Mouse (Mus musculus) G1E (cell line): ENCODE measurements around the gene Otop1. TPM values are rescaled to one million over a fixed set of nuclear protein-coding genes. Genes with fewer than 3 reads are reported as not detected.

ENCODE experiments used
- ATAC-seq: 2 replicates; pipeline ENCODE4 v1.8.0; 2016; ENCODE audit warnings: mild to moderate bottlenecking; ENCODE audit not compliant: insufficient number of reproducible peaks, poor library complexity, low FRiP score, severe bottlenecking; ENCODE audit errors: extremely low read depth
- DNase-seq: peaks from one replicate; pipeline ENCODE4 v3.0.0; 2012; ENCODE audit warnings: low spot score
- H3K27me3 ChIP-seq: 2 replicates; pipeline ENCODE4 v1.6.1; 2012; ENCODE audit warnings: mild to moderate bottlenecking, low read length, inconsistent platforms; ENCODE audit not compliant: insufficient read depth
- H3K36me3 ChIP-seq: replicated peaks from 2 replicates; pipeline ENCODE3; 2012; ENCODE audit warnings: mild to moderate bottlenecking, inconsistent platforms
- H3K4me1 ChIP-seq: 2 replicates; pipeline ENCODE4 v1.6.1; 2012; ENCODE audit warnings: low read depth, low read length, inconsistent platforms, mixed read lengths; ENCODE audit not compliant: insufficient read depth
- H3K4me3 ChIP-seq: 2 replicates; pipeline ENCODE4 v1.5.1; 2012; ENCODE audit warnings: low read depth, mild to moderate bottlenecking, inconsistent platforms, low read length, moderate library complexity, mixed read lengths
- H3K9me3 ChIP-seq: replicated peaks from 2 replicates; pipeline ENCODE4 v1.6.1; 2012; ENCODE audit warnings: inconsistent platforms
- CTCF ChIP-seq: IDR thresholded peaks from 2 replicates; pipeline ENCODE4 v1.5.1; 2012; ENCODE audit warnings: low read depth, low read length, inconsistent platforms, mixed read lengths
- GATA1 ChIP-seq: IDR thresholded peaks from 2 replicates; pipeline ENCODE4 v1.6.1; 2012; ENCODE audit warnings: borderline replicate concordance, low read length, inconsistent platforms, mixed read lengths
- GATA2 ChIP-seq: IDR thresholded peaks from 2 replicates; pipeline ENCODE4 v1.6.1; 2012; ENCODE audit warnings: low read depth, low read length, inconsistent platforms, borderline replicate concordance
- POLR2AphosphoS5 ChIP-seq: IDR thresholded peaks from 2 replicates; pipeline ENCODE4 v1.6.1; 2012; ENCODE audit warnings: low read depth, low read length, inconsistent platforms; ENCODE audit not compliant: insufficient replicate concordance
- TAL1 ChIP-seq: conservative IDR thresholded peaks from 2 replicates; pipeline ENCODE4 v1.6.1; 2012; ENCODE audit warnings: low read depth, low read length, inconsistent platforms, mixed read lengths
- polyA plus RNA-seq: library from polyadenylated mRNA; stranded (reverse); fragments of >175 nt; gene quantifications from 2 replicates; pipeline ENCODE4 v1.2.3, GENCODE M21; 2012
- total RNA-seq, 2 experiments: library from RNA; stranded (forward) in 1 of 2; stranded (reverse) in 1 of 2; fragments of 200-1000 nt in 1 of 2; fragments of >200 nt in 1 of 2; fragmentation: Nextera tagmentation in 1 of 2; gene quantifications; 2 replicates each; pipeline ENCODE4 v1.2.3; 2014 to 2017

The Otop1 gene
- total and polyA plus RNA-seq, 3 experiments: 0.05 TPM; not detected in 2

- Histone ChIP-seq H3K9me3 (no peaks in the 10 kb centered on the region), H3K36me3 (no peaks in the 10 kb centered on the region), H3K4me1 (peaks cover 7% of the 10 kb centered on the region; the same call in 1 of the 2 replicates), H3K27me3 (peaks cover 5% of the 10 kb centered on the region; the same call in 1 of the 2 replicates), H3K4me3 (no peak overlapping the region)
- DNase-seq (peak; percentile 26), ATAC-seq (no peak)
- TF ChIP-seq CTCF: no peak
- TF ChIP-seq POLR2AphosphoS5: no peak
- TF ChIP-seq TAL1: no peak
- TF ChIP-seq GATA2: no peak
- no peak for TF ChIP-seq GATA1
These were observed 20.6 kb upstream of the Otop1 start for GRCm38 (mm10) chr5:38255195-38255594.

GRCm38 (mm10) chr5:38255644-38256043 is 20.1 kb upstream of the Otop1 start:
- TF ChIP-seq CTCF (no peak), TAL1 (no peak), POLR2AphosphoS5 (no peak), GATA2 (no peak), GATA1 (no peak)
- no peak overlapping the region for H3K4me3 ChIP-seq
- no peak for ATAC-seq

GRCm38 (mm10) chr5:38256551-38256950 is 19.2 kb upstream of the Otop1 start:
- TF ChIP-seq TAL1 (no peak), CTCF (no peak), GATA1 (no peak), POLR2AphosphoS5 (no peak), GATA2 (no peak)

More at GRCm38 (mm10) chr5:38255644-38256043, 20.1 kb upstream of the Otop1 start:
- Histone ChIP-seq H3K36me3 (no peaks in the 10 kb centered on the region), H3K27me3 (peaks cover 5% of the 10 kb centered on the region; the same call in 1 of the 2 replicates), H3K9me3 (no peaks in the 10 kb centered on the region), H3K4me1 (peaks cover 7% of the 10 kb centered on the region; the same call in 1 of the 2 replicates)
- no peak for DNase-seq

GRCm38 (mm10) chr5:38258034-38258772 is 17.6 kb upstream of the Otop1 start:
- TF ChIP-seq TAL1 (no peak), POLR2AphosphoS5 (no peak), CTCF (no peak), GATA1 (no peak), GATA2 (no peak)
- DNase-seq (no peak), ATAC-seq (no peak)
- peaks cover 16% of the 10 kb centered on the region for H3K36me3 ChIP-seq
- peaks cover 13% of the 10 kb centered on the region; the same call in 1 of the 2 replicates for H3K4me1 ChIP-seq
- no peaks in the 10 kb centered on the region for H3K9me3 ChIP-seq
- H3K4me3 ChIP-seq: no peak overlapping the region
- H3K27me3 ChIP-seq: peaks cover 5% of the 10 kb centered on the region; the same call in 1 of the 2 replicates

More at GRCm38 (mm10) chr5:38256551-38256950, 19.2 kb upstream of the Otop1 start:
- no peak overlapping the region for H3K4me3 ChIP-seq
- ATAC-seq (no peak), DNase-seq (no peak)
- peaks cover 3% of the 10 kb centered on the region for H3K36me3 ChIP-seq
- no peaks in the 10 kb centered on the region for H3K9me3 ChIP-seq
- peaks cover 12% of the 10 kb centered on the region; the same call in 1 of the 2 replicates for H3K4me1 ChIP-seq
- H3K27me3 ChIP-seq: peaks cover 5% of the 10 kb centered on the region; the same call in 1 of the 2 replicates

GRCm38 (mm10) chr5:38258773-38259146 is 17.0 kb upstream of the Otop1 start:
- Histone ChIP-seq H3K36me3 (peaks cover 21% of the 10 kb centered on the region), H3K4me3 (no peak overlapping the region), H3K4me1 (peaks cover 13% of the 10 kb centered on the region; the same call in 1 of the 2 replicates), H3K27me3 (peaks cover 5% of the 10 kb centered on the region; the same call in 1 of the 2 replicates), H3K9me3 (no peaks in the 10 kb centered on the region)
- no peak for TF ChIP-seq TAL1
- TF ChIP-seq CTCF: no peak
- ATAC-seq (no peak), DNase-seq (no peak)

- H3K9me3 ChIP-seq: no peaks in the 10 kb centered on the region
- ATAC-seq (no peak), DNase-seq (no peak)
- H3K36me3 ChIP-seq: peaks cover 29% of the 10 kb centered on the region
- peak overlapping the region; percentile 85 for H3K4me3 ChIP-seq
- peaks cover 5% of the 10 kb centered on the region; the same call in 1 of the 2 replicates for H3K27me3 ChIP-seq
- H3K4me1 ChIP-seq: peaks cover 13% of the 10 kb centered on the region; the same call in 1 of the 2 replicates
- TF ChIP-seq CTCF (no peak), POLR2AphosphoS5 (no peak), TAL1 (no peak), GATA2 (no peak), GATA1 (no peak)
These were observed 16.2 kb upstream of the Otop1 start for GRCm38 (mm10) chr5:38259455-38260106.
